Mouse (Mus musculus) ES-Bruce4 (cell line): ENCODE results near the gene Naga.

Experiments used
- CTCF ChIP-seq: IDR thresholded peaks from one replicate; pipeline ENCODE4 v1.8.1; 2011; ENCODE audit warnings: low read depth, low read length
- POLR2A ChIP-seq: IDR thresholded peaks from one replicate; pipeline ENCODE4 v1.8.1; 2011; ENCODE audit warnings: low read length; ENCODE audit not compliant: insufficient read depth

- no peak for TF ChIP-seq CTCF
- TF ChIP-seq POLR2A, result peak; percentile 59
Observed at GRCm38 (mm10) chr15:82338593-82339112, at the start of gene Naga, which contains the start of the genes Pheta2 and Smdt1.
